Mouse (Mus musculus) erythroblast, embryonic 14.5 days (primary cell): ENCODE results near the gene Mei1.

Source experiments
- GATA1 ChIP-seq: IDR thresholded peaks from 2 replicates; pipeline ENCODE4 v1.6.1; 2012; ENCODE audit warnings: low read length, inconsistent platforms, mixed read lengths
- TAL1 ChIP-seq: IDR thresholded peaks from 3 replicates; pipeline ENCODE4 v1.6.1; 2012; ENCODE audit warnings: low read length, inconsistent platforms, mixed read lengths

- TF ChIP-seq GATA1 (no peak), TAL1 (no peak)
Observed at GRCm38 (mm10) chr15:82079883-82080282, 10.1 kb downstream of the Mei1 start.
